Mouse (Mus musculus): Measurements from ENCODE around the gene Lhx1. TPM values are rescaled to one million over a fixed set of nuclear protein-coding genes. Genes with fewer than 3 reads are reported as not detected.
A peak's percentile ranks its signal among the peaks of the same experiment; 100 is the strongest.

Lhx1 gene
- 0.09 TPM in 1 of 2 replicates, not detected in the other for total RNA-seq (2012; rRNA removed)

GRCm38 (mm10) chr11:84525421-84526274 is at the start of gene Lhx1:
TSS of gene Lhx1 (minus strand) at chr11:84525535.
- Histone ChIP-seq H3K9me3 (ENCODE audit: control insufficient read depth, insufficient read depth, low read depth, low read length) (no peaks in the 10 kb centered on the region), H3K4me3 (ENCODE audit: insufficient read depth in 1 of 2, low read depth in 1 of 2, low read length in 2 of 2, poor library complexity in 1 of 2, severe bottlenecking in 1 of 2) (peak within 1 kb of the TSS; percentile 45 to 58), H3K36me3 (ENCODE audit: control insufficient read depth, insufficient read depth, low read length, poor library complexity, severe bottlenecking) (no peaks in the 10 kb centered on the region), H3K4me1 (ENCODE audit: control insufficient read depth in 2 of 2, insufficient read depth in 2 of 2, low read length in 2 of 2, poor library complexity in 1 of 2) (peaks cover 0 to 4% of the 10 kb centered on the region in 2 experiments; a peak in 1 of 4 replicates), H3K27ac (ENCODE audit: insufficient read depth, low read depth, low read length, poor library complexity, severe bottlenecking) (no peak within 1 kb of the TSS), H3K9ac (ENCODE audit: insufficient read depth, low read depth, low read length, poor library complexity, severe bottlenecking) (no peak within 1 kb of the TSS)
- no peak for TF ChIP-seq HCFC1 (IDR thresholded peaks at IDR 0.05; ENCODE audit: borderline replicate concordance, insufficient read depth, low read length)
- TF ChIP-seq CHD2 (IDR thresholded peaks at IDR 0.05; ENCODE audit: low read depth, low read length) = no peak
- no peak for TF ChIP-seq ZC3H11A (IDR thresholded peaks at IDR 0.05; ENCODE audit: borderline replicate concordance, low read depth, low read length)
- TF ChIP-seq MAFK (IDR thresholded peaks at IDR 0.05; ENCODE audit: insufficient read depth, low read depth, low read length) = no peak
- no peak for TF ChIP-seq ZNF384 (IDR thresholded peaks at IDR 0.05; ENCODE audit: low read depth, low read length)
- no peak for DNase-seq (ENCODE audit: low read depth, low spot score)
- in situ Hi-C loops (cut with MboI; ENCODE audit: low sequenced_read_pairs in 2 of 2, unreplicated experiment in 2 of 2) = loop anchor here (5.0 to 10.0 kb wide), 3 partner anchors 109 to 1367 kb away; partner anchors contain the start of gene Hnf1b (in 2 of the 2)

GRCm38 (mm10) chr11:84574834-84575233 is 49.5 kb upstream of the Lhx1 start:
- Histone ChIP-seq H3K4me1 (ENCODE audit: control insufficient read depth in 2 of 2, insufficient read depth in 2 of 2, low read length in 2 of 2, poor library complexity in 1 of 2) (peaks cover 0 to 3% of the 10 kb centered on the region in 2 experiments; a peak in 2 of 4 replicates), H3K4me3 (ENCODE audit: insufficient read depth in 1 of 2, low read depth in 1 of 2, low read length in 2 of 2, poor library complexity in 1 of 2, severe bottlenecking in 1 of 2) (no peak overlapping the region), H3K27ac (ENCODE audit: insufficient read depth, low read depth, low read length, poor library complexity, severe bottlenecking) (no peak overlapping the region), H3K9ac (ENCODE audit: insufficient read depth, low read depth, low read length, poor library complexity, severe bottlenecking) (no peak overlapping the region), H3K36me3 (ENCODE audit: control insufficient read depth, insufficient read depth, low read length, poor library complexity, severe bottlenecking) (no peaks in the 10 kb centered on the region), H3K9me3 (ENCODE audit: control insufficient read depth, insufficient read depth, low read depth, low read length) (no peaks in the 10 kb centered on the region)
- no peak for DNase-seq (ENCODE audit: low read depth, low spot score)
- in situ Hi-C loops (cut with MboI; ENCODE audit: low sequenced_read_pairs in 2 of 2, unreplicated experiment in 2 of 2) = no loop called here
- TF ChIP-seq ZNF384 (IDR thresholded peaks at IDR 0.05; ENCODE audit: low read depth, low read length) = no peak
- no peak for TF ChIP-seq MAFK (IDR thresholded peaks at IDR 0.05; ENCODE audit: insufficient read depth, low read depth, low read length)
- no peak for TF ChIP-seq HCFC1 (IDR thresholded peaks at IDR 0.05; ENCODE audit: borderline replicate concordance, insufficient read depth, low read length)
- TF ChIP-seq CHD2 (IDR thresholded peaks at IDR 0.05; ENCODE audit: low read depth, low read length) = no peak

- in situ Hi-C loops (cut with MboI; ENCODE audit: low sequenced_read_pairs in 2 of 2, unreplicated experiment in 2 of 2) = no loop called here
- TF ChIP-seq HCFC1 (IDR thresholded peaks at IDR 0.05; ENCODE audit: borderline replicate concordance, insufficient read depth, low read length) (no peak), CHD2 (IDR thresholded peaks at IDR 0.05; ENCODE audit: low read depth, low read length) (no peak), ZC3H11A (IDR thresholded peaks at IDR 0.05; ENCODE audit: borderline replicate concordance, low read depth, low read length) (no peak), ZNF384 (IDR thresholded peaks at IDR 0.05; ENCODE audit: low read depth, low read length) (no peak), MAFK (IDR thresholded peaks at IDR 0.05; ENCODE audit: insufficient read depth, low read depth, low read length) (no peak)
Observed at GRCm38 (mm10) chr11:84573637-84574036, 48.3 kb upstream of the Lhx1 start.

GRCm38 (mm10) chr11:84570812-84571211 is 45.5 kb upstream of the Lhx1 start:
- in situ Hi-C loops (cut with MboI; ENCODE audit: low sequenced_read_pairs in 2 of 2, unreplicated experiment in 2 of 2) = no loop called here
- TF ChIP-seq CHD2 (IDR thresholded peaks at IDR 0.05; ENCODE audit: low read depth, low read length) = no peak
- no peak for TF ChIP-seq HCFC1 (IDR thresholded peaks at IDR 0.05; ENCODE audit: borderline replicate concordance, insufficient read depth, low read length)
- no peak for TF ChIP-seq ZC3H11A (IDR thresholded peaks at IDR 0.05; ENCODE audit: borderline replicate concordance, low read depth, low read length)
- no peak for TF ChIP-seq MAFK (IDR thresholded peaks at IDR 0.05; ENCODE audit: insufficient read depth, low read depth, low read length)
- no peak for TF ChIP-seq ZNF384 (IDR thresholded peaks at IDR 0.05; ENCODE audit: low read depth, low read length)
- no peak overlapping the region for H3K9ac ChIP-seq (ENCODE audit: insufficient read depth, low read depth, low read length, poor library complexity, severe bottlenecking)
- H3K27ac ChIP-seq (ENCODE audit: insufficient read depth, low read depth, low read length, poor library complexity, severe bottlenecking) = no peak overlapping the region
- H3K4me3 ChIP-seq (ENCODE audit: insufficient read depth in 1 of 2, low read depth in 1 of 2, low read length in 2 of 2, poor library complexity in 1 of 2, severe bottlenecking in 1 of 2) = no peak overlapping the region
- peaks cover 0 to 3% of the 10 kb centered on the region in 2 experiments; a peak in 2 of 4 replicates for H3K4me1 ChIP-seq (ENCODE audit: control insufficient read depth in 2 of 2, insufficient read depth in 2 of 2, low read length in 2 of 2, poor library complexity in 1 of 2)
- no peaks in the 10 kb centered on the region for H3K9me3 ChIP-seq (ENCODE audit: control insufficient read depth, insufficient read depth, low read depth, low read length)
- no peaks in the 10 kb centered on the region for H3K36me3 ChIP-seq (ENCODE audit: control insufficient read depth, insufficient read depth, low read length, poor library complexity, severe bottlenecking)
- no peak for DNase-seq (ENCODE audit: low read depth, low spot score)

More at GRCm38 (mm10) chr11:84573637-84574036, 48.3 kb upstream of the Lhx1 start:
- no peak overlapping the region for H3K4me3 ChIP-seq (ENCODE audit: insufficient read depth in 1 of 2, low read depth in 1 of 2, low read length in 2 of 2, poor library complexity in 1 of 2, severe bottlenecking in 1 of 2)
- DNase-seq (ENCODE audit: low read depth, low spot score) = no peak
- H3K9me3 ChIP-seq (ENCODE audit: control insufficient read depth, insufficient read depth, low read depth, low read length) = no peaks in the 10 kb centered on the region
- no peak overlapping the region for H3K27ac ChIP-seq (ENCODE audit: insufficient read depth, low read depth, low read length, poor library complexity, severe bottlenecking)
- peaks cover 0 to 3% of the 10 kb centered on the region in 2 experiments; a peak in 2 of 4 replicates for H3K4me1 ChIP-seq (ENCODE audit: control insufficient read depth in 2 of 2, insufficient read depth in 2 of 2, low read length in 2 of 2, poor library complexity in 1 of 2)
- H3K36me3 ChIP-seq (ENCODE audit: control insufficient read depth, insufficient read depth, low read length, poor library complexity, severe bottlenecking) = no peaks in the 10 kb centered on the region
- H3K9ac ChIP-seq (ENCODE audit: insufficient read depth, low read depth, low read length, poor library complexity, severe bottlenecking) = no peak overlapping the region
